Mouse (Mus musculus) cerebellum, adult 8-10 months (tissue): ENCODE results near the gene Spata16.

Experiments
- DNase-seq: peaks from one replicate; pipeline ENCODE4 v3.0.0; 2022

Gene Spata16

DNA sequence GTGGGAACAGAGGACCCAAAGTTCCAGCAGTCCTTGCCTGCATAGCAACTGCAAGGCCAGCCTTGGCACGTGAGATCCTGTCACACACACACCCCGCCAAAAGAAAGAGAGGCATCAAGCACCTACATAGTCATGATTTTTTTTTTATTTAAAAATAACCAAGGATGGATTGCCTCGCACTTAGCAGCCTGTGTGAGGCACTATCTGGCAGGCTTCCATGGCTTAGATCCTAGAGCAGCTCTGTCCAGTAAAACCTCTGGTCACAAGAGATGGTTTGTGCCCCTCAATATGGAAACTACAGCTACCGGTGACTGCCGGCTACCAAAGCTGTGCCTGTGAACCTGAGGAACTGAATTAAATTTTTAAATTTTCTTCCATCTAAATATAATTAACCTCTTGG lies 195.5 kb downstream of the Spata16 start:
- DNase-seq: no peak

GRCm38 (mm10) chr3:26834178-26835050 lies 197.0 kb downstream of the Spata16 start:
- no peak for DNase-seq

- no peak for DNase-seq
Measured at GRCm38 (mm10) chr3:26835051-26835755, 197.8 kb downstream of the Spata16 start.

DNA sequence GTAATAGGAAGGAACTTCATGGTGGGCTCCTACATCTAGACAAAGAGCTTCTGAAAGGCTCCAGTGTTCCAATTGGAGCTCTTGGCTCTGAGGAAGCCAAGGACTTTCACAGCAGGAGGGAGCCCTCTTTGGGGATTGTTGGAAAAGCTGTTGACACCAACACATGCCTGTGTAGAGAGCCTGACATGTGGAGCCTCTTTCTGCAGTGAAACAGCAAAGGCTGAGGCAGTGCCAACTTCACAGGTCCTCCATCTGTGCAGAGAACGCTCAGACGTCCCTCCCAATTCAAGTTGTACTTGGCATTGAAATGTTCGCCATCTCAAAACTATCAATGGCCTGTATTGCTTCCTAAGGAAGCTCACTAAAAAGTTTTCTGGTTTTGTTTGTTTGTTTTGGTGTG lies 207.6 kb downstream of the Spata16 start:
- DNase-seq: no peak

GRCm38 (mm10) chr3:26847935-26848334 lies 210.5 kb downstream of the Spata16 start:
- DNase-seq: no peak

- no peak for DNase-seq
Measured at GRCm38 (mm10) chr3:26850207-26850606, 212.8 kb downstream of the Spata16 start.

- DNase-seq: no peak
Measured at GRCm38 (mm10) chr3:26850691-26851563, 213.5 kb downstream of the Spata16 start.

DNA sequence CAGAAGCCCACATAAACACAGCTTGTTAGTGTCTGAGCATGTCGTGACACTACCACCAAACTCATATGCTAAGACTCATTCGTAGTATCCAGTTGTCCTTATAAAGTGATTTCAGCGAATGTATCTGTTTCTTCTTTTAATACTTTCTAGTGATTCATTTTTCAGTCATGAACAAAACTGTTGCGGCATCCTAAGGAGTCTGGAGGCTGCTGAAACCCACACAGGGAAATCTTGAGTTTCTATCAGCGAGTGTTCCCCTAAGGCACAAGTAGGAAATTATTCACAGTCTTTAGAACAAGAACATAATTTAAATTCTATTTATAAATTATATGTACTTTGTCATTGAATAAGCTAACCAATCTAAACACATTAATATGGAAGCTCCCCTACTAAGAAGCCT lies 216.1 kb downstream of the Spata16 start:
- DNase-seq: no peak

- no peak for DNase-seq
Measured at GRCm38 (mm10) chr3:26874706-26875105, 237.3 kb downstream of the Spata16 start.

DNA sequence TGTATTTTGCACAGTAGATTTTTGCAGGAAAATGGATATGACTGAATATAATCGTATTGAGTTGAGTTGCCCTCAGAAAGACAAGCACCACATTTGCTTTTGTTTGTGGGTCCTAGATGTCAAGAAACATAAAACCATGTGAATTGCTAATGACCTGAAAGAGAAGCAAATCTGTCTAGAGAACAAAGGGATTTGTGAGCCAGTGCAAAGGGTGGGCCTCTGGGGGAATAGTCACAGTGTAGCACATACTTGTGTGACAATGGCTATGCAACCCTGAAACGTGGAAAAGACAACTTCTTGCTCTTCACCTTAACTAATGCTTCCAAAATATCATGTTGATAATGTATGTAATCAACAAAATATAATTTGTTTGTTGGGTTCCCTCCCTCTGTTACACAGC lies 239.9 kb downstream of the Spata16 start:
- no peak for DNase-seq

DNA sequence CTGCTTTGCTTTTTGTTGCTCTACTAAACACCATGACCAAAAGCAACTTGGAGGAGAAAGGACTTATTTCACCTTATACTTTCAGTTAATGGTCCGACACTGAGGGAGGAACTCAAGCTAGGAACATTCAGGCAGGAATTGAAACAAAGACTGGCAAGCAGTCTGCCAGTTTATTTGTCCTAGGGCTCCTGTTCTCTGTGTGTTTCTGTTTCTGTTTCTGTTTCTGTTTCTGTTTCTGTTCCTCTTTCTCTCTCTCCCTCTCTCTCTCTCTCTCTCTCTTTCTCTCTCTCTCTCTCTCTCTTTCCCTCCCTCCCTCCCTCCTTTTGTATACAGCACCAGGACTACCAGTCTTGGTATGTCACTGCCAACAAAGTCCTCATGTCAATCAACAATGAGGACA lies 279.2 kb downstream of the Spata16 start:
- no peak for DNase-seq

DNA sequence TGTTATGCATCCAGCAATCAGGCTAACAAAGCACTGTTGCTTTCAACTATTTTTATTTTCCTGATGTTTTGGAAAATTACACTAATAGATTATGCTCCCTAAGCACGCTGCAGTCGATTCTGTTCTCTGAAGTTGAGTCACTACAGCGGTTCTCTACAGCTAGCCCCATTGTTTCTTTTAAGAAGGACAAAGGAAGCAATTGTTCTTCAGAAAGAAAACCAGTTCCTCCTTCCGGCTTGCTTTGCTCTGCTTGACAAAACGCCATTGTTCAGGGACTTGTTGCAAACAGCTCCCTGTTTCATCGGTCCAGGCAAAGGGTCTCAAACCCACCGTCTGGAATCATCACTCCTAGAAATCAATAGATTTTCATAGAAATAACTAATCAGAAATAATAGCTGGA lies 283.6 kb downstream of the Spata16 start:
- DNase-seq: no peak

GRCm38 (mm10) chr3:26921576-26921975 lies 284.2 kb downstream of the Spata16 start:
- DNase-seq: no peak

GRCm38 (mm10) chr3:26923391-26923790 lies 286.0 kb downstream of the Spata16 start:
- DNase-seq: no peak

DNA sequence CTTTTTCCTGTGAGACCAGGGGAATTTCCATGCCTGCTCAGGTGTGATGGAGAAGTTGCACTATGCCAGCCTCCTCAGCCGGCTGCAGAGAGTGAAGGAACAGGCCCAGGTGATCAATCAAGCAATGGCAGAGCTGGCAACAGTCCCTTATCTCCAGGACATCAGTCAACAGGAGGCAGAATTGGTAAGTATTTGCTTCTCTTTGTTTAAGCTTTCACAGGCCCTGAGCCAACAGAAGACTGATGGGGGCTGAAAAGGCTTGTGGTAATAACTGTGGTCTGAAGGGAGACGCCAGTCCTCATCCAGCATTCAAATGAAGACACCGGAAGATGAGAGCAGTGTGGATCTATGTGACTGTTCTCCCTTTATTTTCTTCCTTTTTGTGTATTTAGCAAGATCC lies 286.8 kb downstream of the Spata16 start:
- DNase-seq: no peak

DNA sequence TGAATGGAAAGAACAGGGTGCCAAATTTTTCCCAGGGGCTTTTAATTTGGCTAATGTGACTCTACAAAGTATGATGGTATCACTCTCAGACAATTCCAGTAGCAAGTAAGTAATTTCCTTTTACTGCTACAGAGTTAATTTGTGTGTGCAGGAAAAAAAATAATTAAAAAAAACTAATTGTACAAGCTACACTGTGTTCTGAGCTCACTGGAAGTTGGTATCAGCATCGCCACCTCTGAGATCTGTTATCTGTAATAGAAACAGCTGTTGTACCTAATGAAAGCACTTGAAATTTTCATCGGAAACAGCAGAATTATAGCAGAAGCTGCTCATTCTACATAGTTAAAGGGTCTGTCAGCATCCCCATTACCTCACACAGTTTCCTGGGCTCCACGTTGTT lies 295.7 kb downstream of the Spata16 start:
- DNase-seq: no peak

DNA sequence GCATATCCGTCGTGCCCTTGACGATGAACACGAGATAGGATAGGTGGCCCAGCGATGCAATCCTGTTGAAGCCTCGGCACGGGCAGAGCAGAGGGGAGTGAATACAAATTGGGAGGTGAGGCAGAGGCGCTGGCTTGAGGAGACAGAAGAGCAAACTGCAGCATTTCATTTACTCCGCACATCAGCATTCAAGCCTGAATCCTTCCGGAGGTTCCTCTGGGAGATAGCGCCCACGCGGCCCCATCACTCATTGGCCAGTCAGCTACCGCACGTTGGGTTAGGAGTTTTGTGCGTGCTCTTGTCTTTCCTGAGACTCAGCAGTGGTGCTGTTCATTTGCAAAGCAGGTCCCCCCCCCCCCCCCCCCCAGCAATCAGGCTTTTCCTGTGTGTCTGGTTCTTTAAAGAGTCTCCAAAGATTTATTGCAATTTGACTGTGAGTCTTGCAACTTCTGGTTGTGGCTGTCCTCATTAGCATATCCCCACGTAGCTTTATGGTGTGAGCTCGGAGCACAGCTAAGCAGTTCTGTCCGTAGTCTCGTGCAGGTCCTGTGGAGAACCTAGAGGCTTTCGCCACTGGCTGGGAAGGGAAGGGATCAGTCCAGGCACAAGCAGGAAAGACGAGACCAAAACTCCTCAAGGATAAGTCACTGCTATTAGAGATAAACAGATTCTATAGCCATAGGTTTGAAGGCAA lies 299.6 kb downstream of the Spata16 start:
- no peak for DNase-seq

GRCm38 (mm10) chr3:26966776-26967175 lies 329.4 kb downstream of the Spata16 start:
- DNase-seq: no peak

GRCm38 (mm10) chr3:26968852-26969513 lies 331.6 kb downstream of the Spata16 start:
- no peak for DNase-seq

GRCm38 (mm10) chr3:26970529-26970928 lies 333.1 kb downstream of the Spata16 start:
- DNase-seq: no peak

- DNase-seq: no peak
Measured at GRCm38 (mm10) chr3:26971276-26971675, 333.9 kb downstream of the Spata16 start.

GRCm38 (mm10) chr3:26972105-26972504 lies 334.7 kb downstream of the Spata16 start:
- no peak for DNase-seq
